Mouse (Mus musculus) heart, embryonic 13.5 days (tissue): ENCODE results near the gene Kcnh3. TPM values are rescaled to one million over a fixed set of nuclear protein-coding genes. Genes with fewer than 3 reads are reported as not detected.

ENCODE experiments used
- ATAC-seq: fragments of 200-750 bp; cut with Nextera tagmentation; 2 replicates; pipeline ENCODE4 v1.8.0; 2017; ENCODE audit warnings: moderate TSS enrichment; ENCODE audit not compliant: insufficient number of reproducible peaks, low FRiP score, low TSS enrichment; ENCODE audit errors: extremely low read depth
- H3K27ac ChIP-seq: fragments of 300-500 bp; sonication (generic); replicated peaks from 2 replicates; pipeline ENCODE4 v1.5.1; 2015; ENCODE audit warnings: moderate library complexity, mild to moderate bottlenecking, inconsistent platforms
- H3K27me3 ChIP-seq: fragments of 300-500 bp; sonication (generic); replicated peaks from 2 replicates; pipeline ENCODE4 v1.6.1; 2015; ENCODE audit warnings: mild to moderate bottlenecking, inconsistent platforms
- H3K36me3 ChIP-seq: fragments of 300-500 bp; sonication (generic); 2 replicates; pipeline ENCODE4 v1.6.1; 2015; ENCODE audit warnings: mild to moderate bottlenecking, inconsistent platforms
- H3K4me1 ChIP-seq: fragments of 300-500 bp; sonication (generic); 2 replicates; pipeline ENCODE4 v1.6.1; 2015; ENCODE audit warnings: inconsistent platforms
- H3K4me2 ChIP-seq: fragments of 300-500 bp; sonication (generic); 2 replicates; pipeline ENCODE4 v1.6.1; 2015; ENCODE audit warnings: inconsistent platforms, mild to moderate bottlenecking, moderate library complexity
- H3K4me3 ChIP-seq: fragments of 300-500 bp; sonication (generic); 2 replicates; pipeline ENCODE4 v1.5.1; 2015; ENCODE audit warnings: moderate library complexity, mild to moderate bottlenecking, inconsistent platforms
- H3K9ac ChIP-seq: fragments of 300-500 bp; sonication (generic); 2 replicates; pipeline ENCODE4 v1.6.1; 2015; ENCODE audit warnings: inconsistent platforms, mild to moderate bottlenecking, moderate library complexity
- H3K9me3 ChIP-seq: fragments of 300-500 bp; sonication (generic); 2 replicates; pipeline ENCODE4 v1.6.1; 2016; ENCODE audit warnings: inconsistent platforms
- WGBS: fragments of 180-500 bp; shearing (Covaris S2); methylation state at CpG from one replicate; pipeline ENCODE4 v1.1.7; 2015; ENCODE audit warnings: mixed read lengths; 5-methylcytosine and 5-hydroxymethylcytosine counted together
- polyA plus RNA-seq: library from polyadenylated mRNA; unstranded; fragments of >200 nt; fragmentation: Nextera tagmentation; extraction: Ambion mirVana; gene quantifications from 2 replicates; pipeline ENCODE4 v1.2.1, GENCODE M21; 2015

The Kcnh3 gene
- polyA plus RNA-seq, result 0.19 and 0.45 TPM in 2 replicates

DNA sequence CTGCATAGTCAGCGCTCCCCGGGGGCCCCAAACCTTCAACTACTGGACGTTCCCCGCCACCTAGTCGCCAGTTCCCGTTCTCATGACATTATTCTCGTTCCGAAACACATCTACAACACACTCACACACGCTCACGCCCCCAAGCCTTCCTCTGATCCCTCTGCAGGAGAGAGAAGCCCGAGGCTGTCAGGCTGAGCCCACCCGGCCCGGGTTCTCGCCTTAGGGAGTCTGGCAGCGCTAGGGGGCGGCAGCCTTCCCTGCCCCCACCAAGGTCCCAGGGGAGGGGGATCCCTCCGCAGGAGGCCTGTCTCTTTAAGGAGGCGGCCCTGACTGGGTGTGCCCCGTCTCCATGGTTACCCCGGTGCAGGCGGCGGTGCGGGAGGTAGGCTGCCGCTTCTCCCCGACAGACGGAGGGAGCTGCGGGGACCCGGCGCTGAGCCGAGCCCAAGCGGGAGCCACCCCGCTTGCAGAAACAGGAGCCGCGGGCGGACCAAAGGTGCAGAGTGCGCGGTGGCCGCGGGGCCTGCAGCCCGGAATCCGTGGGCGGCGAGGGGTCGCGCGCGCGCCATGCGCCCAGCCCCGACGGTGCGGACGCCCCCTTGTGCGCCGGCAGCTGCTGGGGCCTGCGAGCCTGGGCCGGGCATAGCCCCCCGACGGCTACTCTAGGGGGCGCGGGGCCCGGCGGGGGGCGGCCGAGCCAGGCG lies at the start of gene Kcnh3:
Gene Kcnh3 (plus strand): TSS at position 654 of the 704 bp plus-strand sequence.
- peak; percentile 16; the same call in 1 of the 2 replicates for ATAC-seq
- H3K27ac ChIP-seq, result no peak within 1 kb of the TSS
- H3K4me3 ChIP-seq, result peak within 1 kb of the TSS; percentile 56
- H3K9ac ChIP-seq, result peak within 1 kb of the TSS; percentile 73
- no peaks in the 10 kb centered on the region for H3K9me3 ChIP-seq
- H3K36me3 ChIP-seq, result no peaks in the 10 kb centered on the region
- peaks cover 100% of the 10 kb centered on the region for H3K27me3 ChIP-seq
- H3K4me2 ChIP-seq, result peak within 1 kb of the TSS; percentile 86
- 1% methylated on average over 57 of the region's 66 CpGs for WGBS
- H3K4me1 ChIP-seq, result peaks cover 51% of the 10 kb centered on the region

DNA sequence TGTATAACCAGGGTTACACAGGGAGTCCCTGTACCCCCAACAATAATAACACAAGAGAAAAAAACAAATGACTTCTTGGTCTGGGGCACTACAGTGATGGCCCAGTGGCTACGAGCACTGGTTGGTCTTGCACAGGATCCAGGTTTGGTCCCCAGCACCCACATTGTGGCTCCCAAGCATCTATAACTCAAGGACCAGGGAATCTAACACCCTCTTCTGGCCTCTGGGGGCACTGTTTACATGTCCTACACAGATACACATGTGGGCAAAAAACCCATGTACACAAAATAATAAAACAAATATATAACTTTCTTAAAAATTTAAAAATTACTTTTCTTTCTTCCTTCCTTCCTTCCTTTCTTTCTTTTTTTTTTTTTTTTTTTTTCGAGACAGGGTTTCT lies 45.0 kb upstream of the Kcnh3 start:
- WGBS, result 96% methylated on average over 1 of the region's 2 CpGs
- Histone ChIP-seq H3K27me3 (no peaks in the 10 kb centered on the region), H3K4me1 (no peaks in the 10 kb centered on the region), H3K36me3 (peaks cover 85% of the 10 kb centered on the region), H3K4me3 (no peak overlapping the region), H3K9ac (no peak overlapping the region), H3K9me3 (no peaks in the 10 kb centered on the region), H3K4me2 (no peak overlapping the region), H3K27ac (no peak overlapping the region)
- ATAC-seq, result no peak

DNA sequence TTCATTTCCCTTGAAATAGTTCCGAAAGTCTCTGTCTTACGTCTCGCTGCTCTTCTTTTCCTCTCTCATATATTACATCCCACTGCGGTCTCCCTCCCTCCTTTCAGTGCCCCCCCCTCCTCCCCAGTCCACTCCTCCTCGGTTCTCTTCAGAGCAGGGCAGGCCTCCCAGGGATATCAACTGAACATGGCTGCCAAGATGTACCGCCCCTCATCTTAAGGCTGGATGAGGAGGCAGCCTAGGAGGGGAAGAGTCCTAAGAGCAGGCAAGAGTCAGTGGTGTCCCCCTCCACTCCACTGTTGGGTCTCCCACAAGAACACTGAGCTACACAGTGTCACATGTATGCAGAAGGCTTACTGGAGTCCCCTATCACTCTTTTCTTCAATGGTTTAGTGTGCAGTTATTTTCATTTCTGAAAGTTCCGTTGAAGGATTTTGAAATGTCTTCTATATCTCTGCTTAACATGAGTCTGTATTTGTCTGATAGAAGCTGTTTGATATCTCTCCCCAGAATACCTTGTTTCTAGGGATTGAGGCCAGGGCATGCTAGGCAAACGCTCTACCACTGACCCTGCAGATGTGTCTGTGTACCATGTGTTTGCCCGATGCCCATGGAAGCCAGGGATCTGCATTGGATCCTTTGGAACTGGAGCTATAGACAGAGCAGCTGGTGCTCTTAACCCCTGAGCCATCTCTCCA lies 40.3 kb upstream of the Kcnh3 start:
- H3K4me2 ChIP-seq, result no peak overlapping the region
- peaks cover 97% of the 10 kb centered on the region for H3K36me3 ChIP-seq
- no peaks in the 10 kb centered on the region for H3K4me1 ChIP-seq
- ATAC-seq, result no peak
- H3K4me3 ChIP-seq, result no peak overlapping the region
- H3K27ac ChIP-seq, result no peak overlapping the region
- H3K9me3 ChIP-seq, result no peaks in the 10 kb centered on the region
- no peaks in the 10 kb centered on the region for H3K27me3 ChIP-seq
- WGBS, result 84% methylated on average over 9 of the region's 9 CpGs
- no peak overlapping the region for H3K9ac ChIP-seq

DNA sequence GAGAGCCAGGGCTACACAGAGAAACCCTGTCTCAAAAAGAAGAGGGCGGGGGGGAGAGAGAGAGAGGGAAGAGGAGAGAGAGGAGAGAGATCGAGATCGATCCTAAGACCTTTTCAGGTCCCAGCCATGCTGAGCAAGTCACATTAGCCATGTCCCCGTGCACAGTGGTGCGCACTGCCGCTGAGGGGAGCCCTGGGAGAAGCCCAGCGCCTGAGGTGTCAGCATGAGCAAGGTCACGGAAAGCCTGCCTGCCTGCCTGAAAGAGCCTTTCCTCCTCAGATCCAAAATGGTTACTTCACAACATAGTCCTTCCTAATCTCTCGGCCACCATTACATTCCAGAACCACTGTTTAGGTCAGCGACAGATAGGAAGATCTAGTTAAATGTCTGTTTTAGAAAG lies 30.3 kb upstream of the Kcnh3 start:
- Histone ChIP-seq H3K9me3 (no peaks in the 10 kb centered on the region), H3K27ac (no peak overlapping the region), H3K9ac (no peak overlapping the region), H3K36me3 (peaks cover 74% of the 10 kb centered on the region), H3K27me3 (no peaks in the 10 kb centered on the region), H3K4me2 (no peak overlapping the region), H3K4me3 (no peak overlapping the region), H3K4me1 (no peaks in the 10 kb centered on the region)
- no peak for ATAC-seq
- WGBS, result 78% methylated on average over 10 of the region's 10 CpGs

DNA sequence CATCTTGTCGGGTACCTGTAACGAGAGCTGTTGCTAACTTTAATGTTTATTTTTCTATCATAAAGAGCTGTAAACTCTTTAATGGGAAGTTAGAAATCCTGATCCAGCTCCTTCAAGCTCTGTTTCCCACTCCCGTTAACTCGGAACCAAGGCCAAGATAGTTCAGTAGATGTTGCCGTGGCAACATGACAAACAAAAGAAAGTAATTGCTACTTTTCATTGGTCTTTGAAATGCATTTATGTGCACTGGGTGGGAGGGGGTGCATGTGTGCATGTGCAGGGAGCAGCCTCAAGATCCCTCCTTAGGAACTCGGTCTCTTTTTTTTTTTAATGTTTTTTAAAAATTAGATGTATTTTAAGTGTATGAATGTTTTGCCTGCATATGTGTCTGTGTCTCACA lies 29.6 kb upstream of the Kcnh3 start:
- no peak for ATAC-seq
- H3K4me1 ChIP-seq, result no peaks in the 10 kb centered on the region
- no peak overlapping the region for H3K4me2 ChIP-seq
- H3K4me3 ChIP-seq, result no peak overlapping the region
- H3K9ac ChIP-seq, result no peak overlapping the region
- H3K36me3 ChIP-seq, result peaks cover 74% of the 10 kb centered on the region
- WGBS, result 81% methylated on average over 6 of the region's 6 CpGs
- no peak overlapping the region for H3K27ac ChIP-seq
- H3K27me3 ChIP-seq, result no peaks in the 10 kb centered on the region
- no peaks in the 10 kb centered on the region for H3K9me3 ChIP-seq

DNA sequence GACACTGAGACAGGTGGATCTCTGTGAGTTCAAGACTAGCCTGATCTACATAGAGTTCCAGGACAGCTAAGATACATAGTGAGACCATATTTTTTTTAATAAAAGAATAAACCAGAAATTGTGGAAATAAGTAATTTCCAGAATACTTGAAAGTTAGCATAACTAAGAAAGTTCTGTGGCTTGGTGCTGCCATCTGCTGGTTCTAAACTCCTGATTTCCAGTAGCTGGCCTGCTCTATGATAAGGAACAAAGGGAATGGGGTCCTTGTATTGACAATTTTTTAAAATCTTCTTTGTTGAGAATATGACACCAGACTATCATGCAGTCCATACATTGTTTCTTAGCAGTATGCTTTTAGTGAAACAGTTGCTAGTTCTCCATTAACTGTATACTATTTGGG lies 25.9 kb upstream of the Kcnh3 start:
- Histone ChIP-seq H3K9me3 (no peaks in the 10 kb centered on the region), H3K9ac (no peak overlapping the region), H3K36me3 (peaks cover 75% of the 10 kb centered on the region), H3K27ac (no peak overlapping the region), H3K4me3 (no peak overlapping the region), H3K27me3 (no peaks in the 10 kb centered on the region), H3K4me2 (no peak overlapping the region), H3K4me1 (no peaks in the 10 kb centered on the region)
- ATAC-seq, result no peak

DNA sequence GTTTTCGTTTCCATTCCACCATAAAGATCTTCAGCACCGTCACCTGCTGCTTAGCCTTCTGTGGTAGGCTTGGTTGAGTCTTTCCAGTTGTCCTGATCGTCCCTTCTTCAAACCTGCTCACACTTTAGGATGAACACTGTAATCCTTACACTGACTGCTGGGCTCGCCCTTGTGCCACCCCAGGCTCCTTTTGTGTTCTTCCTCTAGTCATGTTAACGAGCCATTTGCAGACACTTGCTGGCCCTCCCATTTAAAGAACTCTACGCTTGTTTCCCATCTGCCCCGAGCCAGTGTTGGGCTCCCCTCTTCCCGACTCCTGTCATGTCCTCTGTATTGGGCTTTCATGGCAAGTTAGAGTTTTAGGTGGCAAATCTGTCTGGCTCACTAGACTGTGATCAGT lies 18.7 kb upstream of the Kcnh3 start:
- no peak overlapping the region for H3K4me3 ChIP-seq
- no peaks in the 10 kb centered on the region for H3K27me3 ChIP-seq
- WGBS, result 77% methylated on average over 8 of the region's 8 CpGs
- H3K4me2 ChIP-seq, result no peak overlapping the region
- peaks cover 86% of the 10 kb centered on the region for H3K36me3 ChIP-seq
- H3K4me1 ChIP-seq, result peaks cover 11% of the 10 kb centered on the region
- no peak for ATAC-seq
- no peaks in the 10 kb centered on the region for H3K9me3 ChIP-seq
- H3K9ac ChIP-seq, result no peak overlapping the region
- H3K27ac ChIP-seq, result no peak overlapping the region

DNA sequence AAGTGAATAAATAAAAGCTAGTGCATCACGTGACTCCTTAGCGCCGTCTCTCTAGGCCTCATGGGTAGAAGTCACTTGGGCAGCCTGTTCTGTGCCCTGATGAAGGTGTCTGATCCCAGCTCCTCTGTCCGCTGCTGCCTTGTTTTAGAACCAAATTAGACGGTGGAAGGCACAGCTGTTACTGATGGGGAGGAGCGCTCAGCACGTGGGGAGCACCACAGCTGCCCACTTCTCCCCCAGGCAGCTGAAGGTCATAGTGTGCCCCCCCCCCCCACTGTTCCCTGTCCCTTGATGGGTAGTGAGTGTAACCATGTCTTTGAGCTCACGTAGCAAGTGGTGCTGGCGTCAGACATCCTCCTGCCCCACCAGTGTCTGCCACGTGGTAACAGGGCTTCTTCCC lies 11.5 kb upstream of the Kcnh3 start:
- no peak for ATAC-seq
- Histone ChIP-seq H3K27ac (no peak overlapping the region), H3K36me3 (peaks cover 72% of the 10 kb centered on the region), H3K9me3 (no peaks in the 10 kb centered on the region), H3K4me2 (no peak overlapping the region), H3K4me3 (no peak overlapping the region), H3K27me3 (no peaks in the 10 kb centered on the region; the same call in 1 of the 2 replicates), H3K4me1 (no peaks in the 10 kb centered on the region), H3K9ac (no peak overlapping the region)
- WGBS, result 82% methylated on average over 10 of the region's 10 CpGs

DNA sequence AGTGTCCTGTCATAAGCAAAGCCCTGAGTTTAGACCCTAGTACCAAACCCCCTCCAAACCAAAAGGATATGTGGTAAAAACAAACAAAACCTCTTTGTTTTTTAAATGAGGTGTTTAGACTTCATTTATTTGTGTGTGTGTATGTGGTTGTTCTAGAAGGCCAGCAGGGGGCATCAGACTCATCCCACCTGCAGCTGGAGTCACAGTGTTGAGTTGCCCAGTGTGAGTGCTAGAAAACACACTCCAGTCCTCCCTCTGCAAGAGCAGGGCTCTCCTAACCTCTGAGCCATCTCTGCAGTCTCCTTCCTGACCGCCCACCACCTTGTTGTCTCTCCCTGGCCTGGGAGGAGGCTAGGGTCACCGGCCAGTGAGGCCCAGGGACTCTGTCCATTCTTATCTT lies 9.7 kb upstream of the Kcnh3 start:
- Histone ChIP-seq H3K9ac (no peak overlapping the region), H3K27me3 (peaks cover 9% of the 10 kb centered on the region), H3K4me1 (no peaks in the 10 kb centered on the region), H3K4me2 (no peak overlapping the region), H3K36me3 (peaks cover 56% of the 10 kb centered on the region), H3K9me3 (no peaks in the 10 kb centered on the region), H3K4me3 (no peak overlapping the region), H3K27ac (no peak overlapping the region)
- no peak for ATAC-seq
- 58% methylated on average over 2 of the region's 2 CpGs for WGBS

DNA sequence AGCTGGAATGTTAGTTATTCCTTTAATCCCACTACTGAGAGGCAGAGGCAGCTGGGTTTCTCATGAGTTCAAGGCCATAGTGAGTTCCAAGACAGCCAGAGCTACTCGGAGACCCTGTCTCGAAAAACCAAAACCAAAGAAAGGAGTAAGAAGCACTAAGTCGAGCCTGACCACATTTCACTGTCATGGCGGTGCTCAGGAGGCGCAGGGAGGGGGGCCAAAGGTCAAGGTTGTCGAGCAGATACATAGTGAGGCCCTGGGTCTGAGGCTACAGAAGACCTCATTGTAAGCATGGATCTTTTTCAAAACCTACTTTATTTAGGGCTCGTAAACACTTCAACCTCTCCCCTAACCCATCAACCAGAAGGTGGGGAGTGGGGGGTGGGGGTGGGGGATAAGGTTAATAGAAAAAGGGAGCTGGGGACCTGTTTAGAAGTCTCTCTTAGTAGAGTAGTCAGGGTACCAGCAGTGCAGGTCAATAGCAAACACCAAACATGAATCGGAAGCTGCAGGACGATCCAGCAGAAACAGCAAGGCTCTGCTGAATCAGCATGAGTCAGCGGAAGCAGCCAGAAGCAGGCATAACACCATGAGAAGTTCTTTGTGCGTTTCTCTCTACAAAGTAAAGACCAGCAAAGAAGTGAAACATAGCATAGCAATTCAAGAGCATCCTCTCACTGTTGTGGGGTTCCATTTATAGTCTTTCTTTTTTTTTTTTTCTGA lies 8.8 kb upstream of the Kcnh3 start:
- H3K9ac ChIP-seq, result no peak overlapping the region
- WGBS, result 81% methylated on average over 11 of the region's 11 CpGs
- H3K27ac ChIP-seq, result no peak overlapping the region; the same call in 1 of the 2 replicates
- H3K36me3 ChIP-seq, result peaks cover 47% of the 10 kb centered on the region
- no peaks in the 10 kb centered on the region for H3K4me1 ChIP-seq
- no peak overlapping the region for H3K4me2 ChIP-seq
- peak; percentile 35; the same call in 1 of the 2 replicates for ATAC-seq
- no peak overlapping the region for H3K4me3 ChIP-seq
- H3K9me3 ChIP-seq, result no peaks in the 10 kb centered on the region
- H3K27me3 ChIP-seq, result peaks cover 19% of the 10 kb centered on the region

DNA sequence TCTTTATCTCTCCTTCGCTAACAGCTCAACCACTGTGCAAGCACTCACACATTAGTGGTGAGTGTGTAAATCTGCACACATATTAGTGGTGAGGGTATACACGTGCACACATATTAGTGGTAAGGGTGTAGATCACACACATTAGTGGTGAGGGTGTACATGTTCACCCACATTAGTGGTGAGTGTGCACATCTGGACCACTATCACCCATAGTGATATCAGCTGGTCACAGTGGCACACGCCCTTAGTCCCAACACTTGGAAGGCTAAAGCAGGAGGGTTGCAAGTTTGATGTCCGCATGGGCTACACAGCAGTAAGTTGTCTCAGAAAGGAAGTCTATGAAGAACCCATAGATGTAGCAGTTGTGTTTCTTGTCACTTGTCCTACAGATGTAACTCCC lies 7.0 kb upstream of the Kcnh3 start:
- no peak overlapping the region for H3K4me3 ChIP-seq
- no peaks in the 10 kb centered on the region for H3K9me3 ChIP-seq
- 0 out of 2 replicates have a peak, but pooled peaks cover 16% of the 10 kb centered on the region for H3K4me1 ChIP-seq
- H3K9ac ChIP-seq, result no peak overlapping the region
- H3K27ac ChIP-seq, result no peak overlapping the region
- no peak for ATAC-seq
- peaks cover 30% of the 10 kb centered on the region for H3K36me3 ChIP-seq
- peaks cover 36% of the 10 kb centered on the region for H3K27me3 ChIP-seq
- WGBS, result 77% methylated on average over 4 of the region's 4 CpGs
- H3K4me2 ChIP-seq, result no peak overlapping the region
